Mouse (Mus musculus): Measurements from ENCODE around the gene Spp1. TPM values are rescaled to one million over a fixed set of nuclear protein-coding genes. Genes with fewer than 3 reads are reported as not detected.

Spp1 gene
- total RNA-seq (2021) = 100 to 1,000 TPM in 1 of 2 experiments, 1 to 10 TPM in 1; 1.9 to 242 TPM
- long read RNA-seq, experiment 1, transcript Spp1-201 (7 exons, 1,410 nt) = major isoform, 279 of 306 reads
- long read RNA-seq, experiment 1, transcript Spp1-205 (7 exons, 1,456 nt) = minor isoform, 23 of 306 reads
- long read RNA-seq, experiment 1, partial matches to known transcripts = 2 of 306 reads
- long read RNA-seq, experiment 1, other reads (novel, unspliced or antisense) = 2 of 306 reads
- long read RNA-seq, experiment 2, partial matches to known transcripts = 0 of 5 reads
- long read RNA-seq, experiment 2, other reads (novel, unspliced or antisense) = 1 of 5 reads

GRCm38 (mm10) chr5:104434835-104435301 is at the start of gene Spp1:
Spp1 (plus strand) TSS chr5:104435118.
- DNase-seq = no peak

- no peak for DNase-seq
Measured at GRCm38 (mm10) chr5:104385521-104385920, 49.4 kb upstream of the Spp1 start.

DNA sequence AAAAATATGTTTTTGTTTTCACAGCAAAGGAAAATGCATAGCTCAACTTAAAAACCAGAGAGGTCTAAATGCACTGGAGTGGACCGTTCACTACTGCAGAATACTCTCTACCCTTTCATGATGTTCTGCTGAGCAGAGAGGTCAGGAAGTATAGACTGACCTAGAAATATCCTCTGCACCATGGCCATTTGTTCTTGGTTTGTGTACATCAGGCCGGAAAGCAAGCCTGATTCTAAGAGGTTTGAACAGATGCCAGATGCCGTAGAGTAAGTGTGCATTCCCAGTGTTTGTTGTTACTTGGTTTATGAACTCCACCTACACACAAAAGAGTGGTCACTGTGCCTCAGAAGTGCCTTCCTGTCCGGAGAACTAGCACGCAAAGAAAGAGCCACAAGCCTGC is 48.0 kb upstream of the Spp1 start:
- DNase-seq = no peak

DNA sequence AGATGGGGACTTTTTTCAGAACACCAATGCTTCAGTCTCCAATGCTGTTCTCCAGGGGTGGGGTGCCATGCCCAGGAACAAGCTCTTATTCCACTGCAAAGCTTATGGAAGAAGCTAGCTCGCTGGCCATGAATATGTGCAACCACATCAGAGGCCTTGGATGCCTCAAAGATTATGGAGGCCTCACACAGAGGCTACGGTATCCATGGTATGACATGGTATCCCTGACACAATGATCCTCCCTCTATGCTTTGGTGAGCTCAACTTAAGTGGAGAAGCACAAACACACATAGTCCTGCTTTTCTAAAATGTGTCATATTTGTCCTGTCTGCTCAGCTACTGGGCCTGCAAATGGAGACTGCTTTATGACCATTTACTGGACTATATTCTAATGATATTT is 44.0 kb upstream of the Spp1 start:
- no peak for DNase-seq

- no peak for DNase-seq
Measured at GRCm38 (mm10) chr5:104392784-104393183, 42.1 kb upstream of the Spp1 start.

GRCm38 (mm10) chr5:104396286-104396685 is 38.6 kb upstream of the Spp1 start:
- DNase-seq = no peak

GRCm38 (mm10) chr5:104398001-104398400 is 36.9 kb upstream of the Spp1 start:
- DNase-seq = no peak

DNA sequence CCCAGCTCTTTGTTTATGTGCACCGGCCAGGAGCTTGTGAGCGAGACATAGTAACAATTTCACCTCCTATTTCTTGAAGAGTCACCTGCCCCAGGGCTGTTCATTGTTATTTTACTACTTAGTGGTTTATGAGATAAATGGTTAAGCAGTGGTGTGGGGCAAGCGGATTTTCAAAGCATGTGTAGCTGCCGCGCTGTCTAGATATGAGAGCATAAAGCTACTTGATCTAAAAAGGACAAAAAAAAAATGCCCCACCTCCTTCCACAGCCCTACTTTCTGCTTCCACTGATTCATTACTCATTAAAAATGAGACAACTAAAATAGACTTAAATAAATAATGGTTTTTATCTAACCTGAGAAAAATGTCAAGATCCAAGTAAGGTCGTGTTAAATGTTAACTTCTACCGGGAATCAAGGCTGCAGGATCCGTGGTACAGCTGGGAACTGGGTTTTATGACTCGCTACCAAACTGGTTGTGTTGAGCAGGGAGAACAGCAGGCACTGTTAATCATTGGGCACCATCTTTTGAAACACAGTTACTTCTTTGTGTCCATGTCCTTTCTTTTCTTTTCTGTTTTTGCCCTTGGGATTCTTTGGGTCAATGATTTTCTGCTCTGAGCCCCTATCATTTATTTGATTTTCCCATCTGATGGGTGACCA is 35.5 kb upstream of the Spp1 start:
- DNase-seq = no peak

GRCm38 (mm10) chr5:104399970-104400369 is 34.9 kb upstream of the Spp1 start:
- no peak for DNase-seq

DNA sequence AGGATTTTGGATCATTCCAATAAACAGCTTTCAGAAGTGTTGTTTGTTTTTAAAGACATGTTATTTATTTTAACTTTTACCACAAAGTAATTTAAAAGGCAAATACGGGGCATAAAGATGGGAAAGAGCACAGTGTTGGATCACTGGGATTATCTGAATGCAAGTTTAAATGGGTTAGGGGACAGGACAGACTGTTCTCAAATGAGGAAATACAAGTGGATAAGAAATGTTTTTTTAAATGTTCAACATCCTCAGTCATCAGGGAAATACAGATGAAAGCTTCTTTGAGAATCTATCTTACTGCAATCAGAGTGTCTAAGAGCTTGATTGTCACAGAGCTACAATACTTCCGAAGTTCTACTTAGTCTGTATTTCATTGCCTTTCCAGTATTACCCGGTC is 32.3 kb upstream of the Spp1 start:
- no peak for DNase-seq

DNA sequence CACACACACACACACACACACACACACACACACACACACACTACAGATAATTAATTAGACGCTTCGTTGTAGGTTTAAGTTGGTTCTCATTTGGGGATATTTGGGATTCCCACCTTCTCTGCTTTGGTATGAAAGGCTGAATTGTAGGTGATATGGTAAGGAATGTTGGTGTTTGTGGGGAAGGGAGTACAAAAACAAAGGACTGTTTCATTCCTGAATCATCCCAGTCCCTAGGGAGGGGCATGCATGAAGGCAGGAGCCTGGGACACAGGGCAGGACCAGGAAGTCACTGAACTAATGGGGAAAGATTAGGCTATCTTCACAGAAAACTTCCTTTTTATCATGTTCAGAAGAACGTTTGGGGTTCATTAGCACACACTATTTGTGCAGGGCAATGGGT is 31.6 kb upstream of the Spp1 start:
- DNase-seq = no peak

- DNase-seq = no peak
Measured at GRCm38 (mm10) chr5:104404551-104404950, 30.4 kb upstream of the Spp1 start.

DNA sequence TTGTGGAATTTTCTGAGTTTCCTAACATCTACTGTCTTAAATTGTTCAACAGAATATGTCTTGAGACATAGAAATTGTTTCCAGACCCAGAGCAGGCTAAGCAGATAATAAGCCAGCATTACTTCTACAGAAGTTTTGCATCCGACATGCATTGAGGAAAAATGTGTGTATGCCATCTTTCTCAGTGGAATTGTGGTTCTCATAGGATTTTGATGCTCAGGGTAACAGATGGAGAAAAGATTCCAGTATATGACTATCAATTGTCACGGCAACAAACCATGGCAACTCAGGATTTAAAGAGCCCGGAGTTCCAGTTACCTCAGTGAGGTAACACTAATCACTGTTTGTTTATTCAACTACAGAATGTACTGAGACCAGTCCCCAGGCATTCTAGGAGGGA is 29.9 kb upstream of the Spp1 start:
- no peak for DNase-seq

GRCm38 (mm10) chr5:104406756-104407155 is 28.2 kb upstream of the Spp1 start:
- DNase-seq = no peak

DNA sequence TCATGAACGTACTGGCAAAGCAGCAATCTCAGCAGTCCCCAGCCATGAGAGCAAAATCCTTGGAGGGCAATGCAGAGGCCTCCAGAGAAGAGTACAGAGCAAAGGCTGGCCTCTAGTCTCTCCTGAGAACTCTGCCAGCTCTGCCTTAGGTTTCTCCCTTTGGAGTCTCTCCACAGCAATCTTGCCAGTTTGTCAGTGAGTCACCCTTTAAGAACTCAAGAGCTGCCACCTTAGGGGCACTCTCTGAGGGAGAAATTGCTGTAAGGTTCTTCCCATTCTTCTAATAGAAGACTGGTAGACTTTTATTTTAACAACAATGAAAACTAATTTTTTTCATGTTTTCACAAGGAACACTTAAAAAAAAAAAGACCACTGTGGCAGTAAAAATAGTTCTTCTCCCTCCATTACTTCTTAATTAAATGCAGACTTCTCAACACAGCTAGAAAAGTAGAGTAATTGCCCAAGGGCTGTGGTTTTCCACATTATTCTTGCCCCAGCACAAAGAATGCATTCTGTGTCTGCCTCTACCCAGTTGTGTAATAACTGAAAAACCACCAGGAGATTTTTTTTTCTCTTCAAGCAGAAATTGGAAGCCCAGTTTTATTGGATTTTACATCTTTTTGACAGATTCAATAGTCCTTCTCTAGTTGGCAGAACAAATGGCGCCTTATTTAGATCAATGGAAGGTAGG is 27.2 kb upstream of the Spp1 start:
- DNase-seq = no peak

- DNase-seq = no peak
Measured at GRCm38 (mm10) chr5:104408549-104408948, 26.4 kb upstream of the Spp1 start.

GRCm38 (mm10) chr5:104415999-104416398 is 18.9 kb upstream of the Spp1 start:
- no peak for DNase-seq

DNA sequence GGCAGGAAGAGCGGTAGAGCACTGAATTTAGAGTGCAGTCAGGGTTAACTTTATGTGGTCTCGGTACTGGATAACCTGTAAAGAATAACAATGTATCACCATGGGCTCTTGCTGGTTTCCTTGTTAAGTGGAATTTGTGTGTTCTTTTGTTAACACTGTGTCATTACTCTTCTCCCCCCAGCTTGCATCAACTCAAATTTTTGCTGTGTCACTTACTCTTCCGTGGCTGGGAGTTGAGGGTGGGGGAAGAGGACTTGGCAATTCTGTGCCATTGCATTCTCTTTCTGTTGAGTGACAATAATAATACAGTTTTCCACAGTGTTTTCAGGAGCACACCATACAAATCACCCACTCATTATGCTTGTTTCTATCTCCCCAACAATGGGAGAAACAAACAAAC is 17.9 kb upstream of the Spp1 start:
- no peak for DNase-seq

DNA sequence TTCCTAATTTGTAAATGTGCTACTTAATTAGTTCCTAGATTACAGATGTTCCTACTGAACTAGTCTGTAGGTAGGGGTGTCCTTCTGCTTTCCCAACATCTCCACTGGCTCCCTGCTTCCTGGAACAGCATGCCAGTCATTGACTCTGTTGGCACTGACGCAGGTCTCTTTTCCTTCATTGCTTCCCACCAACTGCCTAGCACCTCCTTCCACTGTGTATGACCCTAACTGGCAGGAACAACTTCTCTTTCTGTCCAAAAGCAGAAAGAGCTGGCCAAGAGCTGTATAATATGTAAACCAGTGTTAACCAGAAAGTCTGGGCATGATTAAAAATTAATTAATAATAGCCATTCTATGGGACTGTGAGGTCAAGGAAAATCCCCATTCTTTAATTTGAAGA is 17.2 kb upstream of the Spp1 start:
- no peak for DNase-seq

- no peak for DNase-seq
Measured at GRCm38 (mm10) chr5:104422039-104422438, 12.9 kb upstream of the Spp1 start.

DNA sequence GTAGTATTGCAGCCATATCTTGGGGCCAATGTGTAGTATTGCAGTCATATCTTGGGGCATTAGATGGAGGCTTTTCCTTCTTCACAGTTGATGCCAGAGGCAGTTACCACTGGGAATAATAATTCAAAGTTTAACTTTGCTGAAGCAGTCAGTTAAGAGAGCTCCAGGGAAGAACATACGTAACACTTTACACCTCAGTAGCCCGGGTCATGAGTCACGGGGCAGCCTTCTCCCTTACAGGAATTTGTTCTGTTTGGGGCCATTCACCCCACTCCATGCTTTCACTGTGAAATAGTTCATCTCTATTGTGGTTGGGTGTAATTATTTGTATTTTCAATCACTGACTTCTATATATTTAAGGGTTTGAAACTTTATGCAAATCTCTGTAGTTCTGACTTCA is 11.1 kb upstream of the Spp1 start:
- no peak for DNase-seq

DNA sequence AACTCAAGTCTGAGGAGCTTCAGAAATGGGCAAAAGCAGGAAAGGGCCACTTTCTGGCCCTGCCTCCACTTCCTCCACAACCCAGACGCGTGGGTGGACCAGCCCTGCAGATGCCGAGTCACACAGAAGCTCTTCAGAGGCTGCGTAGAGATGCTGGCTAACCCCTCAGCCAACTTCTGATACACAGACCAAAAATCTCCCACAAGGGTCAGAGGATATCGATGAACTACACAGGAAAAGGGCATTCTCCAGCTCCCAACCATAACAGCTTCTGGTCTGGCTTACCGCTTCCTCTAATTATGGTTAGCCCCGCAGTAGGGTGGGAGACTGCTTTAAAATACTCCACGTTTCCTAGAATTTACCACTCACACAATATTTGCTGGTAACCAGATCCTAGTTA is 9.0 kb upstream of the Spp1 start:
- no peak for DNase-seq

GRCm38 (mm10) chr5:104432886-104433285 is 2.0 kb upstream of the Spp1 start:
- DNase-seq = peak; percentile 10
